Mouse (Mus musculus) T-helper 17 cell (primary cell): ENCODE measurements around the gene Olfr1116.
"Not testable (repeated sequence)": the region's sequence is repeated elsewhere in the genome, so short reads cannot be mapped to it uniquely, and the experiment has no call there.

Experiments used
- in situ Hi-C, 2 experiments: fragments of 300-600 bp; cut with MboI, MseI; formaldehyde crosslinking; loops; 1 replicate in 1 of 2; 2 replicates in 1 of 2; pipeline ENCODE4 v1.15.1; 2025; ENCODE audit warnings: high pct_unique_total_duplicates in 2 of 2

Olfr1116 gene

GRCm38 (mm10) chr2:87267234-87267633, at the start of gene Olfr1116:
Olfr1116 (plus strand) TSS chr2:87267534.
- in situ Hi-C loops = loop anchor here in 1 of 2 experiments (10.0 kb wide), 1 partner anchor 538 kb away; the partner anchor contains the start of genes Olfr1143 and Olfr1145

- in situ Hi-C loops = no loop called here
Observed at GRCm38 (mm10) chr2:87247713-87248112, 19.6 kb upstream of the Olfr1116 start, which contains the start of gene Olfr1115. Olfr1115 (plus strand) TSS chr2:87248013.

GRCm38 (mm10) chr2:87293977-87294376, 26.6 kb downstream of the Olfr1116 start:
- in situ Hi-C loops = not testable (repeated sequence)

- in situ Hi-C loops = no loop called here
Observed at GRCm38 (mm10) chr2:87307281-87307680, 39.9 kb downstream of the Olfr1116 start, which contains the start of gene Olfr1118. Olfr1118 (plus strand) TSS chr2:87307581.
